Mouse (Mus musculus) kidney, adult 18-20 months (tissue): ENCODE results near the gene Podxl2.
A peak's percentile ranks its signal among the peaks of the same experiment; 100 is the strongest.

ENCODE experiments used
- DNase-seq: peaks from one replicate; pipeline ENCODE4 v3.0.0; 2021

The Podxl2 gene

DNA sequence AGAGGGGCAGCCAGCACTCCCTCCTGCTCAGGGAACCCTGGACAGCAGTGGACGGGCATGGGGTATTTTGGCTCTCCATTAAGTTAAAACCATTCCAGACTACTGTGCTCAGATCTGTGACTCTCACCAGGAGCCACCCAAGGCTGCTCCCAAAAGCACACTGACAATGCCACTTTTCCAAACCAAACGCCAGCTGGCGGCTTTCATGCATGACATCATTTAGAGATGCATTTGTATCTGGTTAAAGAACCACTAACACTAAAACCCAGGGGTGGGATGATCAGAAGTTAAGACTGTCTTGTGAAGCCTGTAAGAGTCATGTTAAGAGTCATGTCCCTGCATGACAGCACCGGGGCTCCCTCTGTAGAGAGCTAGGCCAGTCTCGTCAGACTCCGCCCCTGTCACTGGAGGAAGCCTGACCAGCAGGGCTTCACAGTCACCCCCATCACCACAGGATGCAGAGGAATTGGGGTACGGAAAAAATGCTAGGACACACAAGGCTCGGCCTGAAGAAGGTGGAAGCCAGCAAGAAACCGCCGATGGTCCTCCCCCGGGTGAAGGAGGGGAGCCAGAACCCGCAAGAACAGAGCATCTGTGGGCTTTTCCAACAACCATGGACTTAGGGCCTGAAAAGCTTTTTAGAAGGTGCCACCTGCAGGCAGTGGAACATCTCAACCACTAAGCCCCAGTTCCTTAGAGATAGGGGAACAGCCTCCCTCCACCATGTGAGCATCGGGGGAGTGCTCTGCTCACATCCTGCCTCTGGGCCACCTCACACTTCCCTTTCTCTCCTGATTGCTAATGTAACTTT is 47.2 kb downstream of the Podxl2 start:
- no peak for DNase-seq

GRCm38 (mm10) chr6:88826965-88827364 is 47.9 kb downstream of the Podxl2 start:
- no peak for DNase-seq

DNA sequence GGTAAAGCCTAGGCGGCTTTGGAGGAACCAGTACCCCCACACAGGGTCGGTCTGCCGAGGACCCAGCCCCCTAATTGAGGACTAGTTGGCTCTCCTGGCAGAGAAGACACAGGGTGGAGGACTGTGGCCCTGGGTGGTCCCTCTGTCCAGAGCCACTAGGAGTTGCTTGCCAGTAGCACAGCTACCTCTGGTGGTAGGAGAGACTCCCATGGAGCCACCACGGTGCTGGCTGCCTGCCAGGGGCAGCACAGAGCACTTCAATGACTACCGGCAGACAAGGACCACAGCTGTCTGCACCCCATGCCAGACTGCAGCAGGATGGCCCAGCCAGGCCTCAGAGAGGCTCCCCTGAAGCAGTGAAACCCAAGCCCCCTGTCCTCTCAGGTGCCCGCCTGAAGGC is 48.3 kb downstream of the Podxl2 start:
- DNase-seq: no peak

GRCm38 (mm10) chr6:88826088-88826487 is 48.8 kb downstream of the Podxl2 start:
- DNase-seq: no peak

DNA sequence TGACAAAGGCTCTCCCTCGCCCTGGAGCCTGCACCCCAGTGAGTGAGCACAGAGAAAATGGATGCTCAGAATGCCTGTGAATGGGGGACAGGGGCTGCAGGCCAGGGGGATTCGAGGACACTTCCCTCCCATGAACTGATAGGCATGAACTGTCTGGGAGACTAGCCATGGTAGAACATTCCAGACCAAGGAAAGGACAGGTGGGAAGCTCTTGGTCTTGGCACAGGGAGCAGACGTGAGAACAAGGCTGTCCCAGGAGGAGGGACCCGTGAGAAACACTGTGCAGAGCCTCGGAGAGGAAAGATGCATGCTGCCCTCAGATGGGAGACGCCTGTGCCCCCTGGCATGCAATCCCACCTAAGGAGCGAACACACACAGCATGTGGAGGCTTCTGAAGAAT is 50.7 kb downstream of the Podxl2 start:
- DNase-seq: no peak

DNA sequence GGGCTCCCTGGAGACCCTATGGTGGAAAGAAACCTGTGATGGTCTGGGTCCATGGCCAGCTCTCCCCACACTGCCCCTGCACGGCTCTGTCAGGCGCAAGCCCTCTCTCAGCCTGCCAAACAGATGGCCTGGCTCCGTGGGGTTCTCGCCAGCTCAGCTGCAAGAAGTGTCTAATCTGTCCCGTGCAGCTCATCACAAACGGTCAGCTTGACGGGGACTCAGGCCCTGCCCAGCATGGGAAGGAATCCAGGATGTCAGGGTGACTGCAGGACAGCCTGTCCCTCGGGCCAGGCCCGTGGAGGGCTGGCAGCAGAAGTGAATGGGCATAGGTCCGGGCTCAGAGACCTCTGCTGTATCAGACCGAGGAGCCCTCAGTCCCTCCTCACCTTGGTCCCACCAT is 52.9 kb downstream of the Podxl2 start:
- no peak for DNase-seq

DNA sequence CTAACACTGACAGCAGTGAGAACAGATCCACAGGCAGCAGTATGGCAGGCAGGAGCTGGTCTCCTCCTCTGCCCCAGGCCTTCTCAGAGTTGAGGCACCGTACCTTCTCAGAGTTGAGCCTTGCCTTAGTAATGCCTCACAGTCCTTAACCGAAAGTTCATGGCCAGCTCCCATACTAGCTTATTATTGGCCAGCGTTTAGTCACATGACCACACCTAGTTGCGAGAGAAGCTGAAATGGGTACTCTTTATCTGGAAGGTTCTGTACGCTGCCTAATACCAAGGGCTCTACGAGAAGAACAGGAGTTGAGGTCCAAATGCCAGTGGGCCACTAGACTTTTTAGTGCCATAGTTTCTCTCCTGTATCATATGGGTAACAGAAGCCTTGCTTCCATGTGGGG is 53.5 kb downstream of the Podxl2 start:
- no peak for DNase-seq

DNA sequence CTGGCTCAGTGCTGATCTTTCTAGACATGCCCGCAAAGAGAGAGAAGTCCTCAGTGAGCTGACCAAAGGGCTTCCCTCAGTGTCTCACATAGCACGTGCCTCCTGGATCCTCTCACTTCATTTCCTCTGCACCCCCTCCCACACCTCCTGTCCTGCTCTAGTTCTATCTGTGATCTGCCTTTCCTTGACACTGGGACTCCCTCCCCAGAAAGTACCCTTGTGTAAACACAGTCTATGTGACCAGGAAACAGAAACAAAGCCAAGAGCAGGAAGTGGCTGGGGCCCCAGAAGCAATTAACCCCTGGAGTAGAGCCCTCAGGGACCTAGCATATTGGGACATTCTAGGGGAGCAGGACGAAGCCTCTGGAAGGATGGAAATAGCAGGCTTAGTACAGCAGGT is 54.0 kb downstream of the Podxl2 start:
- DNase-seq: no peak

DNA sequence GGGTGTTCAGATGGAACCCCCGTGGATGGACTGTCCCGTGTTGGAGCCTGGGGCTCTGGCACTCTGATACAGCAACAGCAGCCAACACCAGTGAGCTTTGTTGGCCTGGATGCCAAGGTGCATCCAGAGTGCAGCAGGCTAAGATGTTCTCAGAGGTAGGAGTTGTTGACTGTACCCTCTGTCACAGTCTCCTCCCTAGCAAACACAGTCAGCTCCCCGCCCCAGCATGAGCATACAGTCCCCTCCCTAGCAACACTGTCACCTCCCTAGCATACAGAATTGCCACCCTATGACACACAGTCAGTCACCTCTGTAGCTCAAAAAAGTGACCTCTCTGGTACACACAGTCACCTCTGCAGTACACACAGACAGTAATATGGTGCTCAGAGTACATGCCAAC is 57.9 kb downstream of the Podxl2 start:
- no peak for DNase-seq

DNA sequence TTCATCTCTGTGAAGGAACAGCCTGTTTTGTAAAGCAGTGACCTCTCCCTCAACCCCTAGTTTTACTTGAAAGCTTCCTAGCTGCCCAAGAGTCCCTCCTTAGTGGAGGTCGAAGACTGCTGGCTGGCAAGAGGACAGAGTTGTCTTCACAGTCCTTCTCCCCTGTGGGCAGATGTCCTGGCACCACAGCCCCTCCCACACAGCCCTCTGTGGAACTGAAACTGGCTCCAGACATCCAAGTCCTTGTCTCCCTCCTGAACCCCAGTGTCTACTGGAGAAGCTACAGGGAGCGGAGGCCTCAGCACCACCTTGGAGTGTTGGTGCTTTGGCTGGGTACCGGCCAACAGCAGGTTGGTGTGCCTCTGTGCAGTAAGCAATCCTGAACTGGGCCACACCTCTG is 59.4 kb downstream of the Podxl2 start:
- no peak for DNase-seq

- DNase-seq: no peak
Measured at GRCm38 (mm10) chr6:88815036-88815435, 59.8 kb downstream of the Podxl2 start.

DNA sequence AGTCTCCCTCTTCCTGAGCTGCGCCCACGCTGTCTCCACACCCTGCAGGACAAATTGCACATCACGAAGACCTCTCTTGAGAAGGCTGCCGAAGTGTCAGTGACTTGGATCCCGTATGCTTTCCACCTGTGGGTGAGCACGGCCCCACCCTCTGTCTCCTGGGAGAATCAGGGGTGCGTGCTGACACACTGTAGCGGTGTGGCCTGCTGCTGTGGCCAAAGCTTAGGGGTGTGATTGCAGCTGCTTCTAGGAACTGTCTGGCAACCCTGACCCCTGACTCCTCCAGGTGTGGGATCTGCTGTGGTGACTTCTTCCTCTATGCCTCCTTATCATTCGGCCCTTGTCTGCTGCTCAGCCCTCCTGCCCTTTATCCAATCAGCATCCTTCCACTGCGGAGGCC is 61.0 kb downstream of the Podxl2 start:
- DNase-seq: no peak

DNA sequence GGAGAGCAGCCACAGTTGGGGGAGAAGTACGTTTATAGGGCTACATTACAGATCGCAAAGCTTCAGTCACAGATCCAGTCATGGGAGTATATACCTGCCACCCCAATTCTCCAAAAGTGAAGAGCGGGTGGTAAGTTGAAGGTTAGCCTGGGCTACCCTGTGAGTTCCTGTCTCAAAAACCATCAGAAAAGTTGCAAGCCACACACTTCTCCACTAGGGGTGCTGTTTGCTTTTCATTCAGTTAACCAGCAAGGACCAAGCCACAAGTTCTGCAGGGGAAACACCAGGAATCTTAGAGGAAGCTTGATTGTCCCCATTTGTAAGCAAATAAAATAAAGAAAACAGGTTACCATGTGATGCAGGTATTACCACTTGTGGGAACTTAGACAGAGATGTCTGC is 62.0 kb downstream of the Podxl2 start:
- DNase-seq: peak; percentile 53

GRCm38 (mm10) chr6:88811880-88812400 is 62.9 kb downstream of the Podxl2 start:
- no peak for DNase-seq

GRCm38 (mm10) chr6:88811396-88811795 is 63.4 kb downstream of the Podxl2 start:
- no peak for DNase-seq

- DNase-seq: no peak
Measured at GRCm38 (mm10) chr6:88810291-88810690, 64.6 kb downstream of the Podxl2 start.

DNA sequence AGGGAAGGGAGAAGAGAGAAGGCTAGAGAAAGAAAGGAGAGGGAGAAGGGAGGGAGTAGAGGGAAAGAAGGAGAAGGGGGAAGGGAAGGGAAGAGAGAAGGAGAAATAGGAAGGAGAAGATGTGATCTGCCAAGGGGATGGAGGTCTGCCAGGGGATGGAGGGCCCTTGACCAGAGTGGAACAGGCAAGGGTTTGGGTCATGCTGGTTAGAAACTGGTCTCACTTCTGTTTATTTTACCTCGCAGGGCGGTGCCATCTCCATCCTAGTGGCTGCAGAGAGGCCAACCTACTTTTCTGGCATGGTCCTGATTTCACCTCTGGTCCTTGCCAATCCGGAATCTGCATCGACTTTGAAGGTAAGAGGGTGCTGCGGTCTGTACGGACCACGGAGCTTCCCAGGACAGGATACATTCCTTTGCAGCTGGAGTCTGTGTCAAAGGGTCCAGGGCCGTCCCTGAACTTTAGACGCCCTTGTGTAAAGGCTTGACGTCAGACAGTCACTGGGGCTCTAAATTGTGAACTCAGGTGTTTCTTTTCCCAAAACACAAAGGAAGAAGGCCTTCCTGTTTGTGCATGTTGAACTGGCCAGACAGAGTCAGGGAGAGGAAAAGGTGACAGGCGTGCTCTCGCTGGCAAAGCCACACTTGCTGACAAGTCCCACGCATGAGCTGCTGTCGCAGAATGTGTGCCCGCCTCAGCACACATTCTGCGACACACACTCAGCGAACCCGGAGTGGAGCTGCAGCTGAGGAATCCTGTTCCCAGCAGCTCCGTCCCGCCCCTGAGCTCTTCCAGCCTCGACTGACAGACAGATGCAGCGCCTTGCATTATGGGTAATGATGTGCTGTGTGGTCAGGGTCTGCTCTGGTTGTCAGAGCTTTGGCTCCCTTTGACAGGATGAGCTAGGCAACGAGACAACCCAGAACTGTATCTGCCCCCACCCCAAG is 65.5 kb downstream of the Podxl2 start:
- DNase-seq: no peak

- DNase-seq: no peak
Measured at GRCm38 (mm10) chr6:88804966-88805577, 69.8 kb downstream of the Podxl2 start.

GRCm38 (mm10) chr6:88803957-88804695 is 70.7 kb downstream of the Podxl2 start:
- no peak for DNase-seq

DNA sequence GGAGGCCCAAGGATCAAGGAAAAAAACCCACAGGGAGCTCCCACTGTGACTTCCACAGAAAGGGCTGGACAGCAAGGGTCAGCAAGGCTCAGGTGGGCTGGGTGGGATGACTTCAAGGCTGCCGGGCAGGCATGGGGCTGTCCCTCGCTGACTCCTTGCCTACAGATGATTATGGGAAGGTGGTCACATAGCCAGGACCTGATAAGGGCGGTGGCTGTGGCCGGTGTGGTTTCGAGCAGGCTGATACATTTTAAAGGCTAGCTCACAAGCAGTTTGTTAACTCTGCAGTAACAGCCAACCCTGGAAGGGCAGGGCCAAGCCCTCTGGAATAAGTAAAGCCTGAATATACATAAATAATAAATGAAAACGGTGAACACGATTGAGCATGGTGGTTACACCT is 71.8 kb downstream of the Podxl2 start:
- no peak for DNase-seq

DNA sequence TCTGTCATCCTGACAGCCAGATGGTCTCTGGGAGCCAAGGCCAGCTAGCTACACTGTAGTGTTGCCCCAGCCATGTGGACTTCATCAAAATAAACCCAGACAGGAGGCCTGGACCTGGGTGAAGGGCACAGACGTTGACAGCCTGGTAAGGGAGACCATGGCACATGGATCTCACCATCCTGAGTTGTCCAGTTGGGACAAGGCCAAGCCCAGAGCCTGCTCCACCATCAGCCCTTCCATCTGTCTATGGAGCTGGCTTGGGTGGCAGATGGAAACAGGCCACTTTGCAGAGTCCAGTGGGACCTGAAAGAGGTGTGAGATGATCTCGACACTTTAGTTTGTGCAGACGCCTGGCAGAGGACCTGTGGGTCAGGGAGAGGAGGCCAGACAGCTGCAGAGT is 74.1 kb downstream of the Podxl2 start:
- DNase-seq: no peak

GRCm38 (mm10) chr6:88800191-88800590 is 74.7 kb downstream of the Podxl2 start:
- DNase-seq: no peak

GRCm38 (mm10) chr6:88794561-88794971 is 80.3 kb downstream of the Podxl2 start:
- no peak for DNase-seq
